Mouse (Mus musculus) embryonic fibroblast, embryonic 13.5 days (primary cell): ENCODE results near the gene Gm7929.
"Not testable (repeated sequence)": the region's sequence is repeated elsewhere in the genome, so short reads cannot be mapped to it uniquely, and the experiment has no call there.

Experiments used
- CTCF ChIP-seq: IDR thresholded peaks from 2 replicates; pipeline ENCODE4 v1.5.1; 2011; ENCODE audit warnings: mild to moderate bottlenecking, control low read depth, low read length, moderate library complexity, borderline replicate concordance; ENCODE audit not compliant: insufficient read depth
- POLR2A ChIP-seq: IDR thresholded peaks from 2 replicates; pipeline ENCODE4 v1.6.1; 2011; ENCODE audit warnings: low read depth, mild to moderate bottlenecking, control low read depth, low read length, moderate library complexity

DNA sequence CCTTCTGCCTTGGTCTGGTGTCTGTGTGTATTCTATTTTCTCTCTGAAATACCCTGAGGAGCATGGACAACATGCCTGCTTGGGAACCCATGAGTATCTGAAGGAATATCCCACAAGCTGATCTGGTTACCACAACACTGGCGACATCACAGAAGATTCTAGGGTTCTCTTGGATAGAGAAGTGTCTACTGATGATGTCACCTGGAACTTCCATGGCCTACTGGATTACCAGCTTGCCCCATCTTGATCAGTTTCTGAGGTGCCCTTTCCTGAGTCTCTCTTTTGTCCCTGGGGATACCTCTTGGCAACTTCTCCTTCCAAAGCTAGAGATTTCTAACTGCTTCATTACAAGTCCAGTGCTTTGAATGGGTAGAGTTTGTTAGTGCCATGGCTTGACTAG lies at the start of gene Gm7929:
- TF ChIP-seq POLR2A, CTCF: not testable (repeated sequence)
